Mouse (Mus musculus) thymus, adult 2 months (tissue): ENCODE data around the gene Klf3.

Experiments used
- CTCF ChIP-seq: fragments of 200-500 bp; IDR thresholded peaks from 2 replicates; pipeline ENCODE4 v1.5.1; 2012; ENCODE audit warnings: mild to moderate bottlenecking, control low read depth, low read length, moderate library complexity, borderline replicate concordance; ENCODE audit not compliant: control insufficient read depth, poor library complexity, insufficient read depth; ENCODE audit errors: extremely low read depth
- POLR2A ChIP-seq: fragments of 200-500 bp; IDR thresholded peaks from 2 replicates; pipeline ENCODE4 v1.6.1; 2012; ENCODE audit warnings: mild to moderate bottlenecking, low read length, control low read depth, moderate library complexity; ENCODE audit not compliant: control insufficient read depth, poor library complexity, insufficient read depth; ENCODE audit errors: extremely low read depth

DNA sequence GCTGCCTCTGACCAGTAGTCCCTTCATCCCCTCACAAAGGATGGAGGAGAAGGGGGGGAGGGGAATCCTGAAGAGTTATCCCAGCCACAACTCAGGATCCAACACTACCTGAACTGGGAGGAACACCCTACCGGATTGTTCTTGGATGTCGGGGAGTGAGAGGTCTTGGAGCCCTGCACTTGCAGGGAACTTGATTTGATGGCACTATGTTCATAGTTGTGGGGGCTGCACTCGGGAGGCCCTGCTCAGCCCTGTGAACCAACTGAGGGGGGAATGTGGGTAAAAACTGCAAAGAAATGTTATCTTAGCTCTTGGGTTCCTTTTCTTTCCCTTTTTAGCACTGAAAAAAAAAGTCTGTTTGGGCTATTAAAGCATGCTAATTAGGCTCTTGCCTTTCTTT, 27.6 kb downstream of the Klf3 start:
- TF ChIP-seq POLR2A: no peak
- no peak for TF ChIP-seq CTCF
